Mouse (Mus musculus) heart, embryonic 16.5 days (tissue): ENCODE measurements around the gene Ifngr2. TPM values are rescaled to one million over a fixed set of nuclear protein-coding genes. Genes with fewer than 3 reads are reported as not detected.

Experiments
- microRNA-seq: library from miRNA; unstranded; fragments of <30 nt; microRNA quantifications from one replicate; pipeline ENCODE4, GENCODE M21; 2017
- polyA plus RNA-seq: library from polyadenylated mRNA; unstranded; fragments of >200 nt; fragmentation: Nextera tagmentation; extraction: Ambion mirVana; gene quantifications from 2 replicates; pipeline ENCODE4 v1.2.1, GENCODE M21; 2015

Gene Ifngr2
- polyA plus RNA-seq, 1 experiment from 2014 or later, result 134 TPM

Small RNA genes lying within 50 kb of the gene (microRNA-seq; reads per million reads assigned to microRNA genes)
- gene Mir6367, result not detected

Other genes with a start within 250 kb of the Ifngr2 start
- gene Ifnar2, start 174.3 kb upstream of the Ifngr2 start, polyA plus RNA-seq, result 53.5 and 63.7 TPM in 2 replicates
- not detected in 2 replicates for gene Gm21970, start 155.4 kb upstream of the Ifngr2 start, polyA plus RNA-seq
- 71.3 and 75.1 TPM in 2 replicates for gene Il10rb, start 140.9 kb upstream of the Ifngr2 start, polyA plus RNA-seq
- 40.9 and 41.1 TPM in 2 replicates for gene Ifnar1, start 61.8 kb upstream of the Ifngr2 start, polyA plus RNA-seq
- 67.4 and 74.5 TPM in 2 replicates for gene Tmem50b, start 50.7 kb downstream of the Ifngr2 start, polyA plus RNA-seq
- gene Dnajc28, start 72.0 kb downstream of the Ifngr2 start, polyA plus RNA-seq, result 6.0 and 6.6 TPM in 2 replicates
- gene Gart, start 99.9 kb downstream of the Ifngr2 start, polyA plus RNA-seq, result 74.9 and 86.8 TPM in 2 replicates
- 77.4 and 81.7 TPM in 2 replicates for gene Son, start 100.4 kb downstream of the Ifngr2 start, polyA plus RNA-seq
- 10.8 and 11.4 TPM in 2 replicates for gene Donson, start 141.7 kb downstream of the Ifngr2 start, polyA plus RNA-seq
- 51.8 and 58.3 TPM in 2 replicates for gene Cryzl1, start 181.9 kb downstream of the Ifngr2 start, polyA plus RNA-seq
- 14.2 and 17.0 TPM in 2 replicates for gene Itsn1, start 182.2 kb downstream of the Ifngr2 start, polyA plus RNA-seq